Mouse (Mus musculus) frontal cortex, postnatal 36 days (tissue): ENCODE measurements around the gene Camk2g.

Source experiments
- DNase-seq, 2 experiments: peaks; one replicate each; pipeline ENCODE4 v3.0.0; 2022; ENCODE audit warnings: low spot score in 2 of 2

The Camk2g gene

GRCm38 (mm10) chr14:20793758-20794531 lies at the start of gene Camk2g:
Gene Camk2g (minus strand): TSS chr14:20794088.
- DNase-seq, result peak in 1 of 2 experiments; percentile 64

- no peak for DNase-seq
Measured at GRCm38 (mm10) chr14:20842629-20843028, 48.7 kb upstream of the Camk2g start.

DNA sequence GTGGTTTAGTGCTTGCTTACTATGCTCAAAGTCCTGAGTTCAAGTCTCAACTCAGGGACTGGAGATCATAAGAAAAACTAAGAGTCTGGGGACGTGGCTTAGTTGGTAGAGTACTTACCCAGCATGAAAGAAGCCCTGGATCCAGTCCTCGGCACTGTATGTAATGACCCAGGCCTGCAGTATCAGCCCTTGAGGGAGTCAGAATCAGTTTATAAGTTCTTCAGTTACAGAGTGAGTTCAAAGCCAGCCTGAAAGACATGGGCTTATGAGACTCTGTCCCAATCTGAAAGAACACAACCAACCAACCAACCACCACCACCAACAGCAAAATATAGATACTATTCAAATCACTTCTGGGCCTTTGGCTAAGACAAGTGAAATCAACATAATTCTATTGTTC lies 47.6 kb upstream of the Camk2g start:
- no peak for DNase-seq

GRCm38 (mm10) chr14:20837681-20838080 lies 43.8 kb upstream of the Camk2g start:
- no peak for DNase-seq

DNA sequence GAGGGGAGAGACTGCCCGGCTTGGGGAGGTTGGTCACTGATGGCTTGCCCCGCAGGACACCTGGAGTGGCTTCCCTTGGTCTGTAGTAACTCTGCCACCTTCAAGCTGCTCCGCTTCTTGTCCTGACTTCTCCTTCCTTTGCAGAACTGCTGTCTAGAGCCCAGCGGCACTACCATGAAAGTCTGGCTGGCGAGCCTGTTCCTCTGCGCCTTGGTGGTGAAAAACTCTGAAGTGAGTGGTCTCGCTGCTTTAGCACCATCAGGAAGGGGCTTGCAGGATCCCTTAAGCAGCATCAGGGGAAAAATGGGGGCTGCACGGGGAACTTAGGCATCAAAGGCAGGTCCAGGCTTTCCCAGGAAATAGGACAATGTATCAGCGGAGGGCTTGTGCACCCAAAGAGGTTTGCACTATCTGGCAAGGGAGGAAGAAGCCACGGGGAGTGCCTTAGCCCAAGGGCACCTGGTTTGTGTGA lies 43.1 kb upstream of the Camk2g start:
- DNase-seq, result no peak

DNA sequence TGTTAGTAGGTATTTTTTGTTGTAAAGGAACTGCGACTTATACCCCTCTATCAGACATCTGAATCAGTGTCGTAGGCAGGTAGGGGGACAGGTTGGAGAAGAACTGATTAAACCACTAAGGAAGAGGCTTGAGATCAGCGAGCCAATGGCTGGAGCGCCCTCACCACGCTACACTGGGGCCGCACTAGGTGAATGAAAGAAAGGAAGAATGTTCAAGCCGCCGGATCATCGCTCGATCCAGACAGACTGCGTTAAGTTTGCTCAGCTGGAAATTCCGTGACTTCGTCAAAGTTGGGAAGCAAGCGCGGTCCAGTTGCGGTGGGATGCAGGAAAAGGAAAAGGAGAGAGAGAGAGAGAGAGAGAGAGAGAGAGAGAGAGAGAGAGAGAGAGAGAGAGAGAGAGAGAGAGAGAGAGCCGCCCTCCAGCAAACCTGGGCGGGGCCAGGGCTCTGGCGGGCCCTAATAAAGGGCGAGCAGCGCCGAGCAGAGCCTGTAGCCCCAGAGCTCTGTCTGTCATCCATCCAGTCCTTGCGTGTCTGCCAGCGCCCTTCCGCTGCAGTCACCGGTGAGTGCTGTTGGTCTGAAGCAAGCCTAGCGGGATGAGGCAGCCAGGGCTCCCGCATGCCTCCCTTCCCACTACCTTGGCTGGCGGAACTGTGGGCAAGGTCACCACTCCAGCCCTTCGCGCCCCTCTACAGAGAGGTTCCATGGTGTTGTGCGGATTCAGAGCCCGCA lies 42.5 kb upstream of the Camk2g start, which contains the start of gene Plau:
TSS of gene Plau (plus strand) at position 490 of the 734 bp plus-strand sequence.
- DNase-seq, result peak in 1 of 2 experiments; percentile 31

DNA sequence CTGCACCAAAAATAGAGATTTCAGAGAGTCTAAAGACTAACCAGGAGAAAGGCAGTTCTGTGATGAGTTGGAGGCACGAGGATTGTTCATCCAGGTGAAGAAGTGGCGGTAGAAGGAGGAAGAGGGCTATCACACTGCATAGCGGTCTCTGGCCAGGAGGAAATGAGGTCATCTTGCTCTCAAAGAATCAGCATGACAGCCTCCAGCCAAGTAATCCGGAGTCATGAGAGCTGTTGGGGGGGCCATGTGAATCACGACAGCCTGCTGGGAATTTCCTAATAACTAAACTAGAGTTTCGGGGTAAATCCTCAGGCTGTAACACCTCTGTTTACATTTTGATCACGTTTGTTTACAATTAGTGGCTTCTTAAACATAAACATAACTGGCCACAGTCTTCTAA lies 40.2 kb upstream of the Camk2g start:
- no peak for DNase-seq

GRCm38 (mm10) chr14:20833525-20833924 lies 39.6 kb upstream of the Camk2g start:
- DNase-seq, result peak in 1 of 2 experiments; percentile 43

DNA sequence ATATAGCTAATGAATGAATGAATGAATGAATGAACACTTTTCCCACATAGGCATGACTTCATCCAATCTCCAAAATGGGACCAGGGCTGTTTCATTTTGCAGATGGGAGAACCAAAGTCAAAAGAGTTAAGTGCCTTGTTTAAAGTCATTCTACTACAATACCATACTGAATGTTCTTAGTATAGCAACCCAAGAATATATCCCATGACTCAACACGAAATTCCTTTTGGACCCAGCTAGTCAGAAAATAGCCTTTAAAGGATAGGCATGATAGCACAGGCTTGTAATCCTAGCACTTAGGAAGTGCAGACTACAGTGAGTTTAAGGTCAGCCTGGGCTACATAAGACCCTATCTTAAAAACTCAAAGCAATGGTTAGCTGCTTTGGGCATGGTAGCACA lies 38.0 kb upstream of the Camk2g start:
- no peak for DNase-seq

GRCm38 (mm10) chr14:20831141-20831910 lies 37.4 kb upstream of the Camk2g start:
- no peak for DNase-seq

- no peak for DNase-seq
Measured at GRCm38 (mm10) chr14:20829523-20830366, 35.9 kb upstream of the Camk2g start.

DNA sequence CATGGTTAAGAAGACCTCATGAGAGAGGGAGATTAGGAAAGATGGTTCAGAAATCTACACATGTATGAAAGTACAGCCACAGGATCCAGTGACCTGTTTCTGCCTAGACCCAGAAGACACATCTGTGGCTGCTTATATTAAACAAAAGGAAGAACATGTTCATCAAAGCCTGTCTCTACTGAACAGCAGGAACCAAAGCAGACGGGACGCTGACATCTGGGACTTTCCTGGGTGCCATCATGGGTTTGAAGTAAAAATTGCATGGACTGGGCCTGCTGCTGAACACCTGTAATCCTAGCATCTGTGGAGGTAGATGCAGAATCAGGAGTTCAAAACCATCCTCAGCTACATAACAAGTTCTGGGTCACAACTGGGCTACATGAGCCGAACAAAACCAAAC lies 34.6 kb upstream of the Camk2g start:
- no peak for DNase-seq

DNA sequence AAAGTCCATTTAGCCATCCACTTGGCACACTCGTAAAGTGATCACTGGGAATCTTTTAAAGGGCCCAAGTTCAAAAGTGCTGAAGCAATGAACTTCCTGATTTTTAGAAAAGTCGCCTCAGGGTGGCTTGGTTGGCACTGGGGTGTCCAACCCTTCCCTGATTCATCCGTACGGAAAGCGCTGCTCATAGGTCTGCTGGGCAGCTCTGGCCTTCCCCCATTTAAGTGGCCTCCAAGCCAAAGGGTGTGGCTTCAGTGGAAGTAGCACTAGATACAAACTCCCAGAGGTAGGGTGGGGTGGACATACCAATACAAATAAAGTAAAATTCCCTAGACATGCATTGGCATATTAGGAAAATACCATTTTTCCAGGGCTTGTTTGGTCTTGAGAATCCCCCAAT lies 33.6 kb upstream of the Camk2g start:
- DNase-seq, result no peak

DNA sequence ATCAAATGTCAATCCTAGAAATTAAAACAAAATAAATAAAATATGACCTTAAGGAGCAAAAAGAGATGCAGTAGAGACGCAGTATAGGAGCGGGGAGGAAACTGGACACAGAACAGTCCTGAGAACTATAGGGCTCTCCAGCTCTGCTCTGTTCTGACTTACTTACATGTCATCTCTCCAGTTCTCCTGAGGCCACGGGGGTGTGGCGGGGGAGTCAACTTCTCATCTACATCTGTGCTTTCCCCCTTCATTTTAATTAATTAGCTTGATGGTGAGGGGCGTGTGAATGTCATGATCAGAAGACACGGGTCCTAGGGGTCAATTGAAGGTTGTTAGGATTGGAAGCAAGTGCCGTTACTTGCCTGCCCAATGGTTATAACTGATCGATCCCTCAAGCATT lies 33.2 kb upstream of the Camk2g start:
- no peak for DNase-seq

GRCm38 (mm10) chr14:20825516-20825915 lies 31.6 kb upstream of the Camk2g start:
- peak in 1 of 2 experiments; percentile 48 for DNase-seq

GRCm38 (mm10) chr14:20824517-20824916 lies 30.6 kb upstream of the Camk2g start:
- no peak for DNase-seq

DNA sequence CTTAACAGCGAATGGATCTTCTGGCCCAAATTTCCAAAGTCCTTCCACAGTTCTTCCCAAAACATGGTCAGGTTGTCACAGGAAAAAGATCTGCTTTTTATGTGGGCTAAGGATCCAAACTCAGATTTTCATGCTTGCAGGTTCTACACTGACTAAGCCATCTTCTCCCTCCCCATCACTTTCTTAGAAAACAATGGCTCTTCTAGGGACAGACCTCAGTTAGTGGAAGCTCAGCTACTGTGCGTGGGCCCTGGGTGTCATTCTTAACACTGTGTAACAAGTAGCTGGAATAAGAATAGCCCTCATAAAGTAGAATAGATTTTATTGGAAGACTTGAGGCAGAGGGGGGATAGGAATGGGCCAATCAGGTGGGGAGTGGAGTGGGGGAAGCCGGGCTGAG lies 21.6 kb upstream of the Camk2g start:
- no peak for DNase-seq

GRCm38 (mm10) chr14:20811779-20812406 lies 18.0 kb upstream of the Camk2g start:
- DNase-seq, result no peak

- DNase-seq, result no peak
Measured at GRCm38 (mm10) chr14:20811236-20811635, 17.3 kb upstream of the Camk2g start.

- no peak for DNase-seq
Measured at GRCm38 (mm10) chr14:20809820-20810219, 15.9 kb upstream of the Camk2g start.

DNA sequence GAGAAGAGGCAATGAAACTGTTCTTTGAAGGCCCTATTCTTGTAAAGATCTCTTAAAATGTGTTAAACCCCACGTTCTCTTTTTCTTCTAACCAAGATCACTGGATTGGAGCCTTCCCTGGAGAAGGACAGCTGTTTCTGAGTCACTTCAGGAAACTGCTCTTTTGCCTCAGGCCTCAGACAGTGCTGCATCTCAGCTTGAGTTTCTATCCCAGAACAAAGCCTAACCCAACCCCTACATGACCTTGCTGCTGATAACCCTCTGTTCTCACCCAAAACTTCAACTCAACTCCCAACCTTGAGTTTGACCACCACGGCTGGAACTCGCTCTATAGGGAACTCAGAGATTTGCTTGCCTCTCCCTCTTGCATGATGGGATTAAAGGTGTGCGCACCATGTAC lies 15.5 kb upstream of the Camk2g start:
- no peak for DNase-seq
